Mouse (Mus musculus) embryonic fibroblast, embryonic 13.5 days (primary cell): ENCODE results near the gene Acsm5.

Source experiments
- CTCF ChIP-seq: IDR thresholded peaks from 2 replicates; pipeline ENCODE4 v1.5.1; 2011; ENCODE audit warnings: mild to moderate bottlenecking, control low read depth, low read length, moderate library complexity, borderline replicate concordance; ENCODE audit not compliant: insufficient read depth
- POLR2A ChIP-seq: IDR thresholded peaks from 2 replicates; pipeline ENCODE4 v1.6.1; 2011; ENCODE audit warnings: low read depth, mild to moderate bottlenecking, control low read depth, low read length, moderate library complexity

DNA sequence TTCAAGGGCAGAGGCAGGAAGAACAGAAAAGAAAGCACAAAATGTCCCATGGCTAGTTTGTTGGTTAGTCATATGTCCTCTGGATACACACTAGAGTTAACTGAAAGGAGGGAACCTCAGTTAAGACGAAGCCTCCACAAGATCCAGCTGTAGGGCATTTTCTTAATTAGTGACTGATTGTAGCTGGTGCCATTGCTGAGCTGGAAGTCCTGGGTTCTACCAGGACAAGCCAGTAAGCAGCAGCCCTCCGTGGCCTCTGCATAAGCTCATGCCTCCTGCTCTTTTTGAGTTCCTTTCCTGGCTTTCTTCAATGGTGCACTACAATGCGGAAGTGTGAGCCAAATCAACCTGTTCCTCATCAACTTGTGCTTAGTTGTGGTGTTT lies 41.2 kb downstream of the Acsm5 start:
- TF ChIP-seq CTCF, result no peak
- TF ChIP-seq POLR2A, result no peak
